In genomic region chr19:43673513-43674315, GRCm38 (mm10) we compare ENCODE assay signal across 8 mouse cellular contexts. TPM values are rescaled to one million over a fixed set of nuclear protein-coding genes. Genes with fewer than 3 reads are reported as not detected.
DNase-seq lines count a peak whose midpoint lies in the region; TF ChIP-seq lines count a peak whose summit lies in the region.

No protein-coding gene starts in this region.

- H3K27me3 ChIP-seq in myocyte (ENCODE audit: control insufficient read depth, insufficient read depth, insufficient read length), result no peaks in the 10 kb centered on the region

- DNase-seq in adrenal gland, adult (ENCODE audit: inconsistent age in 2 of 2, low spot score in 1 of 2), result peak; percentile 43 to 78
- DNase-seq in adrenal gland, postnatal 25 days, result no peak
- DNase-seq in spleen, adult 12 weeks (ENCODE audit: low spot score), result peak; percentile 4
- DNase-seq in spleen, postnatal 4 days (ENCODE audit: low spot score in 2 of 2), result no peak
- DNase-seq in induced T-regulatory cell, adult 2 months (ENCODE audit: low read depth), result peak; percentile 73
- DNase-seq in retina, postnatal 1 day, result no peak
- no peak for DNase-seq in frontal cortex, postnatal 25 days (ENCODE audit: low spot score in 2 of 2)

- H3K4me2 ChIP-seq in myocyte (ENCODE audit: low read depth), result peak overlapping the region; percentile 80

- peak overlapping the region; percentile 14 for H3ac ChIP-seq in myocyte (ENCODE audit: control insufficient read depth, insufficient read length)

- H3K4me3 ChIP-seq in myocyte, result peak overlapping the region; percentile 72

- H3K79me2 ChIP-seq in myocyte (ENCODE audit: control insufficient read depth, insufficient read depth), result peaks cover 43% of the 10 kb centered on the region

- no peak for TF ChIP-seq POLR2A in myocyte (IDR thresholded peaks at IDR 0.05; ENCODE audit: insufficient read length, low read depth)

- no peaks in the 10 kb centered on the region for H3K36me3 ChIP-seq in myocyte (ENCODE audit: control insufficient read depth, insufficient read depth)

TF ChIP-seq in myocyte, 11 proteins besides CTCF, POLR2A, EP300 and RAD21:
- no peak for TF ChIP-seq MAX (IDR thresholded peaks at IDR 0.05; ENCODE audit: low read depth)
- TF ChIP-seq TCF12 (IDR thresholded peaks at IDR 0.05; ENCODE audit: insufficient read depth, poor library complexity, severe bottlenecking), result no peak

RNA-seq across cellular contexts. Expression of gene Slc25a28, which starts 1.0 kb away (rescaled TPM):
- 78.7 and 96.2 TPM in 2 replicates for total RNA-seq in adrenal gland, postnatal 25 days (2021)
- 25.5 TPM for polyA plus RNA-seq in myocyte (2012; fragmentation: generic; extraction: Trizol)

RNA-seq across cellular contexts. Expression of gene Entpd7, which starts 15.8 kb away (rescaled TPM):
- total RNA-seq in adrenal gland, postnatal 25 days (2021), result 21.6 and 22.9 TPM in 2 replicates
- polyA plus RNA-seq in myocyte (2012; fragmentation: generic; extraction: Trizol), result 2.2 TPM

Comparison
In these comparisons a context has a peak if more than half of its experiments do, and no peak if none do; other contexts are left out.
1. DNase-seq: peak in adrenal gland, adult (2 of 2), spleen, adult 12 weeks (single experiment) and induced T-regulatory cell, adult 2 months (single experiment); none in adrenal gland, postnatal 25 days (single experiment), spleen, postnatal 4 days (0 of 2), retina, postnatal 1 day (single experiment) and frontal cortex, postnatal 25 days (0 of 2).